Mouse (Mus musculus) cerebellum, postnatal 4 days (tissue): ENCODE results near the gene Ndufa8.

ENCODE experiments used
- DNase-seq, 2 experiments: peaks; one replicate each; pipeline ENCODE4 v3.0.0; 2022; ENCODE audit warnings: low spot score in 2 of 2, mixed read lengths in 1 of 2

The Ndufa8 gene

DNA sequence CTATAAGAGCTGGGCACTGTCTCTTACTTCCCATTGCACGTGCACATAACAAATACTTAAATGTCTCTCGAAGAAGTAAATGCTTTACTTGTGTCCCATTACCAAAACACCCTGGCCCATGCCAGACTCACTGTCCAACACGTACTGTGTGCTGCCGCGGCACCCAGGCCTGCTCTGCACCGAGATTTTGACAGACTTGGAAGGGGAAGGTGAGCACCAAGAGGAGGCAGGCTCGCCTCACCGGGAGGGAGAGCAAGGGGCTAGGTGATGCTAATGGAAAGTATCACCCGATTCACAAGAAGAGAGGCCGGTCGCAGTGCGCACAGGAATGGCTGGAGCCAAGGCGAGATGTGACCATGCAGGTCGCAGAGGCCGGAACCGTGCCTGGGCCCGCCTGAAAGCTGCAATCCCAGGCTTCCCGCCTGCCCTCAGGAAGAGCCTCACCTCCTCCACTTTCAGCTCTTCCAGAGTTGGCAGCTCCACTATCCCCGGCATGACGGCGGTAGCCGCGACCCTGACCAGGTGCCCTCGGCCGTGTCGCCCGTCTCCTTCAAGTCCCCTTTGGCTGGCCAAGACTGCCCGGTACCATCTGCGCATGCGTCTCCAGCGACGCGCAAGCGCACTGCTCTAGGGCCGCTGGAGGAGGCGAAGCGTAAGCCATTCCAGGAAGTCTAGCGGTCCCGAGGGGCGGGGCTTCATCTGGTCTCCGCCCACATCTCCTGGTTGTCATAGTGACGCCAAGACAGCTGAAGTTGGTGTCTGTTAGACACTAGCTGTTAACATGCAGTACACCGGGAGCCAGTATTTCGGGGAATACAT, at the start of gene Ndufa8, which contains the start of gene Morn5:
TSS of gene Ndufa8 (minus strand) at position 659 of the 819 bp plus-strand sequence.
TSS of gene Morn5 (plus strand) at position 711 of the 819 bp plus-strand sequence.
- peak; percentile 99 for DNase-seq

DNA sequence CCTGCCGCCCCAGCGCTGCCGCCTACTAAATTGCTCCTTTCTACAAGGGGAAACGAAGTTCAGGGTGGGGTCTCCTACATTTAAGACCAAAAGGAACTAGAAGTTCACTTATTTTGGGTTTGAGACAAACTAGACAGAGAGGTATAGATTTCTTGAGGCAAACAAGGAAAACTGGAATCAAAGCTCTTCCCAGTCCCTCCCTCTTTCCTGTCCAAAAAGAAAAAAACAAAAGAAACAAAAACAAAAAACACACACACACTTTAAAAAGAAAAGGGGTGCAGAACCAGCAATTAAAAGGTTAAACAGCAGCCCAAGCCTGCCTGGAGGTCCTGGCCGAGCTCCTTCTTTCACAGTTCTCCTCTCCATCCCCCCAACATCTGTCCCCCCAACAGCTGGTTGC, 48.8 kb upstream of the Ndufa8 start:
- no peak for DNase-seq

DNA sequence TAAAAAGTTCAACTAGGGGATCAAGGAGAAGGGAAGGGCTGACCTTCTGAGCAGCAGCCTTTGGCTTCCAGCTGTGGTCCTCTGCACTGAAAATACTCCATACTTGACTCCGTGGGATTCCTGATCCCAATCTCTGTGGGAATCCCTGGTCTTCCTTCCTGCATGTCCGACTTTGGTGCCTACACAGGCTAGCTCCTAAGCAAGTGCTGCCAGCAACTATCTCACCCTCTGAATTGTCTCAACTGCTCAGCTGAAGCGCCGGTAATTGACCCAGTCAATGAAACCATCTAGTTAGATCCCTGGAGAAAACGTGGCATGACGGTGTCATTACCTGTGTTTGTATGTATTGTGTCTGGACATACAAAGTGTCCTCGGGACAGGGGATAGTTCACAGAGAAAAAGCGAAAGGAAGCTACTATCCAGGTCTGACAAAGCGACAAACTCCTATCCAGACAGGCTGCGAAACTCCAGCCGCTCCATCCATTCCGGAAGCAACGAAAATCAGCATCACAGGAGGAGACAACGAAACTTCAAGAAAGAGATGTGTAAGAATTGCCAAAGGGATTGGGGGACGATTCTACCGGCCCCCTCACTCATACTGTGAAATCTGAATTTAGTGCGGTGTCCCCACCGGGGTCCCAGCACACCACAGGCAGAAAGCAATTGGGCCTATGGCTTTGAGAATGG, 48.1 kb upstream of the Ndufa8 start:
- DNase-seq: no peak

DNA sequence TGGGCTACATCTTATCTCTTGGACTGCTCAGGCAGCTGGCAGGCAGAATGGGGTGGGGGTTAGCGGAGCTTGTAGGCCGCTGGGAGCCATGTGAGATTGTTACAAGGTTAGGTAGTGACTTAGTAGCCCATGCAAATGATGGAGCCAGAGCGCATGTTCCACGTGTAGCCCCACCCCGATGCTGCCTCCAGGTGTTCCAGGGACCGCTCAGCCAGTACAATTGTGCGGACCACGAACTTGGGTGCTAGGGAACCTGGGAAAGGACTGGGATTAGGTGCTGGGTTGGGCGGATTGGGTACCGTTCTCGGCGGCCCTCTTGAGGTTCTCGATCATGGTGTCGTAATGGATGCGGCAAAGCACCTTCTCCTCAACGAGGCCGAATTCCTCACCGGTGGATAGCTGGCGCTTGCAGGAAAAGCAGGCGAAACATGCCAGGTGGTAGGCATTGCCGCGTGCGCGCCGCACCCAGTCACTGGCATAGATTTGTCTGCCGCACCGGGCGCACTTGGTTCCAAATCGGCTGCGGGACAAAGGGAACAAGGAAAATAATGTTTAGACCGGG, 44.8 kb upstream of the Ndufa8 start:
- DNase-seq: no peak

DNA sequence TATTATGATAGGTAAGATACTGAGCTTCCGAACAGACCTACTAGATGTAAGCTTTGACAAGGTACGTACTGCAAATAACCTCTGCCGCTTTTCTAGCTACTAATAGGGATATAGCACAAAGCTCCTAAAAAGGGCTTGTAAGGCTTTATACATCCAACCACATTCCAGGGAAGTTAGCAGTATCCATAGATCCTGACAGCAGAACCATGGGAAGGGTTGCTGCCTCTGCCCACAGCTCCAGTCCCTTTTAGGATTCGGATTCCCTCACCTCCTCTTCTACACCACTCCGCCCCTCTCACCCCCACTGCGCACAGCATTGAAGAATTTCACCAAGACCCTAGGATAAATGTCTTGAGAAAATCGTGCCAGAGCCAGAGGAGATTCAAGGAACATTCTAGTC, 44.1 kb upstream of the Ndufa8 start:
- no peak for DNase-seq

DNA sequence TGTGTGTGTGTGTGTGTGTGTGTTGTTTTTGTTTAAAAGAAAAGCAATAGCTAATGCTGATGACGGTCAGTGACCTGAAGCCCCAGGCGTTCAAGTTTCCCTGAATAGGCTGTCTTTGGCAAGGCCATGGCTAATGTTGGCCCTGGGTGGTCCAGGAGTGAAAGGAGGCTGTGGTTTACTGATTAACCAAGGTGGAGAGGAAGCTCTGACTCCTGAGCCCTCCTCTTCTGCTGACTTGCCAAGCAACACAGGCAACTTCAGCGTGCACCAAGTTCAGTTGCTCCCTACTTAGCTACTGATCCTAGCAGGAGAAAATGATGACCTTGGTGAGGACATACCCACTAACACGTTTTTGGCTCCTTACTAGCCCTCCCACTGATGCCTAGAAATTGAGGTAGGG, 43.5 kb upstream of the Ndufa8 start:
- no peak for DNase-seq

DNA sequence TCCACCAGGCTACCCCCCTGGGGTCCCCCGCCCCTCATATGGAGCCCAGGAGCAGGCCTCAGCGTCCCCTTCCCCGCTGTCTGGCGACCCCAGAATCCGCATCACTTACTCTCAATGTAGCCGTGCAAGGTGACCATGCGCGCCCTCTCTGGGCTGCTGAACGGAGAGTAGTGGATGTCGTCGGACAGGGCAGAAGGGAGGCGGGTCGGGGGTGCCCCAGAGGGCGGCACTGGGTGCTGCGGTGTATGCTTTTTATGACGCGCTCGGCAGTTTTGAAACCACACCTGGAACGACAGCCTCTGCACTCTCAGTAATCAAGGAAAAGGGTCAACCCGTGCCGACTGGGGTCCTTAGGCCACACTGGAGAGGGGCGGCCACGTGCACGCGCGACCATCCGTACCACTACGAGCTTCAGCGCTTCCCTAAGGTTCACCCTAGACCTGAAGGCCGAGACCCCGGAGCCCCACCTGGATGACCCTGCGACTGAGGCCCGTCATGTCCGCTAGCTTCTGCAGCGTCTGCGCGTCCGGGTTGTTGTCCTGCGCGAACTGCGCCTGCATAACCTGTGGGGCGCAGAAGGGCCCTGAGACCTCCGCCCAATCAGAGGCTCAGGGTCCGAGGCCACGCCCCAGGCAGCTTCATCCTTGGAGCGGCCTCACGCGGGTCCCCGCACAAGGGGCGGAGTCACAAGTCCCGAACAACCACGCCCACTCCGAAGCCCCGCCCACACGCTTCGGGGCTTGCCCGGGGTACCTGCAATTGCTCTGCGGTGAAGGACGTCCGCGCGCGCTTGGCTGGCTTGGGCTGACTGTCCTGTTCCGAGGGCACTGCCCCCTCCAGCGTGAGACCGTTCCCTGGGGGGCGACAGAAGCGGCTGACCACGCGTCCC, 41.9 kb upstream of the Ndufa8 start:
- DNase-seq: peak in 1 of 2 experiments; percentile 42

DNA sequence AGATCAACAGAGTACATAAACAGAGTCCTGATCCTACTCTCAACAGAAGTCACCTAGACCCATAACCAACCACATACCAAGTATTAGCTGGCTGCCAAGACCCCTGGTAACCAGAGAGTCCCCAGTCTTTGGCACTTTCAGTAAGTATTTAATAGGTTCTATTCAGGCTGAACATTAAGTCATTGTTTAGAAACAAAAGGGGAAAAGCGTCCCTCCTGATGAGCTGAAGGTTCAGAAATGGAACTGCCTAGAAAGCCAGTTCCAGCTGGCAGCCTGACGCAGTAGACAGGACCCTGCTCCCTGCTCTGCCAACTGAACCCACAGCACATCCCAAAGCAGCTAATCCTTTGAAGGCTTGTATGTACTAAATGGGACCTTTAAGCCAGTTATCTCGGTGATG, 40.0 kb upstream of the Ndufa8 start:
- no peak for DNase-seq

DNA sequence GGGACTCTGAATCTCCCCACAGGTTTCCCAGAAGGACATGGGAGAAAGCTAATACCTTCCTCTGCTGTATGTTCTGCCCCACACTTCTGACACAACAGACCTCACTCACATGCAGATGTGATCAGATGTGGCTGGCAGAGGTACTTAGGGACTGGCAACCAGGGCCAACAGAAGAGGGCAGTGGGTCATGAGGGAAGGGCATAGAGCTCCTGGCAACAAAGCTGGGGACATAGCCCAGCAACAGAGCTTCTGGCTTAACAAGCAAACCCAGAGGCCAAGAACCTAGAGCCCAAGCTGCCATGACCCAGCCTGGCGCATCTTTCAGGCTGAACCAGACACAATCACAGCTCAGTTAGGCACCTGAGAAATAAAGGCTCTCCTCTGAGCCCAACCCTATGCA, 35.8 kb upstream of the Ndufa8 start:
- DNase-seq: no peak

DNA sequence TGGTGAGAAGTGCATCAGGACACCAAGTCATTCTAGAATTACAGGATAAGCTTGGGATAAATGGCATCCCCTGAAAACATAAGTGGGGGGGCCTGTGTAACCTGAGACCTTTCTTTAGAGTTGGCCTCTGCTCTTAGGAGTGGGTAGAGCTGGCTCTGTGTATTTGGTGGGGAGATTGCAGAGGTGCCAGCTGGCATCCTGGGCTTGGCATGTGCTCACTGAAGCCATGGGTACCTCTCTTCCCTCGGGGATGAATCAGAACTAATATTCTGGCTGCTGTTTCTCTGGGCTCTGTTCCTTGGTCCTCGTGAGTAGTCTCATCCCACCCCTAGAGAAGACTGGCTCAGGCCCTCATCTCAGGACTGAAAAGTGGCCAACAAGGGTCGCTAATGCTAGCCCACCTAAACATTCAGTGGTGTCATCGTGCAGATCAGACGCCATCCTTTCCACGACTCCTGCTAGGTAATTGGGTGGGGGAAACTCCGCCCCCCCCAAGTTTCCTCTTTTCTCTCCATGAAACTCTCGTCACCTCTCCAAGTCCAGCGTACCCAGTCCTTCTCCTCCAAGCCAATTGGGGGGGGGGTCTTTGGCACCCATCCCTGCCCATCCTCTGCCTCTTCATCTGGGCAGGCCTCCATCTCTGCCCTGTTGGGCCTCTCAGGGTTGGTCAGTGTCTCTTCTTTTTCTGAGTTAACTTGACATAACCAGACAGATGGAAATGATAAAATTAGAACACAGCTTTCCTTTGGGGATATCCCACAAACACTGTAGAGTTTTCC, 33.8 kb upstream of the Ndufa8 start:
- DNase-seq: no peak

DNA sequence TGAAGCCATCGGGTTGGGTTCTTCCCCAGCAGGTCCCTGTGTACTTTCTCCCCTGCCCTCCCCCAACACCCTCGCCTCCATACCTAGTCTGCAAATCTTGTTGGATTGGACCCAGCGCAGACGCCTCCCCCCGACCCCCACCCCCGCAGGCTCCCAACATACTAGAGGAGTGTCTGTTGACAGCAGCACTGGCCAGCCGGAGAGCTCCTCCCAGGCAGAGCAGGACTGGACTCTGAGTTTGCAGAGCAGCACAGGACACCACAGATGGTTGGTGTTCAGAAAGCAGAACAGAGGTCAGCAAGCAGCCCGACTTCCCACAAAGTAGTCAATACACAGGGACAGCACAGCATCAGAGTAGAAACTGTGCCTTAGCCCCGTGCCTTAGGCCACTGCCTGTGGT, 32.2 kb upstream of the Ndufa8 start:
- no peak for DNase-seq

DNA sequence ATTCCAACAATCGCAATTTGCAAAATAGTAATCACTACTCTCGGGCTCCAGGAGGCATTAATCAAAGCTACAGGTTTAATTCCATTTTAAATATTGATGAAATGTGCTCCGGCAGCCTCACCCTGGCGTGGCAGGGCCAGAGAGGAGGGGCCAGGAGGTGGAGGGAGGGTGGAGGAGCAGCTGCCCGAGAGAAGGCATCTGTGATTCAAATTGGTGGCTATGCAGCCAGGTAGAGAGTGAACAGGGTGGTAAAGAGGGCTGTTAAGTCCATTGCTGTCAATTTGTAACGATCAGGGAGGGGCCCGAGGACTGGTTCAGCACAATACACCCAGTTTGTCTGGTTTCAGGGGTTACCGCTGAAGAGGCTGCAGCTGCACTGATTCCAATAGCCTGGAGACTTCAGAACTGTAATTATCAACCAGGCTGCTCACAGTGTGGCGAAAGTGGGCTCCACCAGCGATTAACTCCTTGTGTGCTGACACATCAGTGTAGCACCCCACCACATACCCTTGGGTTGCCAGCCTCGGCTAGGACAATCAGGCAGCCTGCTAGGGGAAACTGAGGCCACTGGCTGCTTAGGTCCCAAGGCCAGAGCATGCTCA, 28.1 kb upstream of the Ndufa8 start:
- no peak for DNase-seq

DNA sequence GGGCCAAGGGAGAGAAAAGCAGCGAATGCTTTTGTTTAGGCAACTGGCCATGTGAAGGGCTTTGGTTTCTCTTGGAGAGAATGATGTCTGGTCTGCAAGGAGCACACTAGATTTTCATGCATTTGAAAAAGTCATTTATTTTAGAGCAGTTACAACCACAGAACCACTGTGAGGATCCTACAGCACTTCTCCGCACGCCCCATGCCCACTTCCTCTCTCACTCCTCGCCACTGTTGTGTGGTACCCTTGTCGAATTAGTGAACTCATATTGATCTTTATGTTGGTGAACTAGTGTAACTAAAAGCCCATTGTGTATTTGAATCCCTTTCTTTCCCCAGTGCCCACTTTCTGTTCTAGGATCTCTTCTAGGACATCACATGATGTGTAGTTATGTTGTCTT, 26.0 kb upstream of the Ndufa8 start:
- DNase-seq: no peak

DNA sequence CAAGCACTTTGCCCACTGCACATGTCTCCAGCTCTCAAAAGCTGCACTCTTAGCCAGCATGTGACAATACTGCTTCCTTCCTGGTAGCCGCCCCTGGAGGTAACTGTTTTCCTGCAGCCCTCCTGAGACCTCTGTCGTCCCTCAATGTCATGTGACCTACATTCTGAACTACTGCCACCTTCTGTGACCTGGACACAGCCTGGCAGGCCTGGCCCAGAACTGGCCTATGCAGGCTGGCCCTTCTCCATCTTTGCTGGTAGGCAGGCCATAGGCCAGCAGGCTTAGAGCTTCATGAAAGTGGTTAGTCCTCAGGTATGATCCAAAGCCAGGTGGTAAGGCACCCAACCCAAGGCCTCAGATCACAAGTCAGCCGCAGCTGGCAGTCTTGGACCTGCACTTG, 24.6 kb upstream of the Ndufa8 start:
- DNase-seq: no peak

DNA sequence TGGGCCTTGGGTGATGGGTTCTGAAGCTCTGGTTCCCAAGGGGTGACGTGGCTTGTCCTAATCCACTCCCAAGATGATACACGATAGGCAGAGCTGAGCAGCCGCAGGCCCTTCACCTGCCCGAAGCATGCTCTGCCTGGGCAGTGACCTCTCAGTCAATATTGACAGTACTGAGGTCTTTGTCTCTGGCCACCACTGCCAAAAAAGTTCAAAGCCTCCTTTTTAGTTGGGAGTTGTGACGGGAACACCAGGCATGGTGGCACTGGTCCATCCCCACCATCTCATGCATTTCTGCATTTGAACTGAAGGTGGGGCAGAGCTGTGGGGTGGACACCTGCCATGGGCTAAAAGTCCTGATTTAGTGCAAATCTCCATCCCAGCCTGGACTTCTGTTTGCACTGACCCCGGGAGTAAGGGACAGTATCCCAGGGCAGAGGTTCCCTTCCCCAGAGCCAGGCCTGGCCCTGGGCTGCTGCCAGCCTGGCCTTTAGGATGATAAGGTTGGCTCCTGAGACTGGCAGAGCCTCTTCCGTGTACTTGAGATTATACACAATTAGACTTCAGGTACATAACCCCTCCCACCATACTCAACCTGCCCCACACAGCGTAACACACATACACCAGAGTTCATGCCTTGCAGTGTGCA, 22.6 kb upstream of the Ndufa8 start:
- no peak for DNase-seq

DNA sequence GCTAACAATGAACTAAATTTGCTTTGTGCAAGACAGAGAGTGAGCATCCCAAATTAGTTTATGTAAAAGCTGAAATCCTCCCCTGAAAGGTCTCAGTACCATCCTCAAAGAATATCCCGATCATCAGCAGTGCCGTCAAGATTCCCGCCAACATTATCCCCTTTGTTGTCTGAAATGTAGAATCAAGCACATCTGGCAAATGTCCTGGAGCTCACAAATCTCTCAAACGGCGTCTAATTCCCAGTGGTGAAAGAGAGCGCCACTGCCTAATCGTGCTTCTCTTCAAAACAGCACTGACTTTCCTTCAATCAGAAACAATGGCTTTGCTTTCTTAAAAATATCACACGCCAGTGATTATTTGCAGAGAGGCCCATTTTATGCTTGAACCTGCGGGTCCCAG, 17.9 kb upstream of the Ndufa8 start:
- DNase-seq: no peak

DNA sequence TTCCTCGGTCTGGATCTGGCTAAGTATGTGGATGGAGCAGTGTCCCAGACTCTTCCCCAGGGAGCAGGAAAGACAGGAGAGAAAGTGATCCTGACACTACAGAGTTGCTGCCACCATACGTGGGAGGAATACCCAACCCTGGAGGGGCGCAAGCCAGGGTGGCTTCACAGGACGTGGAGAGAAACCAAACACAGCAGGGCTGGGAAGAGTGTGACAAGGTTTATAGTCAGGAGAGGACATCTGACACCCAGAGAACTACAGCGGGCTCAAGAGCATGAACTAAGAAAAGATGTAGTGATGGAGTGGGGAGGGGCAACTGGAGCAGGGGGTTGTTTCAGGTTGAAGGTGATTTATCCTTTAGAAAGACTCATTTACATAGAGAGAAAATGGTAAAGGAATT, 12.2 kb upstream of the Ndufa8 start:
- no peak for DNase-seq

DNA sequence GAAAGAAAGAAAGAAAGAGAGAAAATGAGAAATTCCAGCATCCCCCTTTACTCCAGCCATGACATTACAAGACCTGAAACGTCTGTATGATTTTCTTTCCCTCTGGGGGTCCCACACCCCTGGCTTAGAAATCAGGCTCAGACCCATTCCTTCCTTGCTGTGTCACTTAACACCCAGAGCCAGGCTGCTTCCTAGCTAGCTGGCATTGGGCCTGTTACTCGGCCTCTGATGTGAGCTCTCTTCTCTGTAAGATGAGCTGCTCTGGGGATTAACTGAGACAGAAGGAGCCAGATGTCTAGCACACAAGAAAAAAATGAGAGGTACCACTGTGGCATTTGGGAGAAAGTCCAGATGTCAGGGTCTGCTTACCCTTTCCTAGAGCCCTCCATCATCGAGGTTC, 7.0 kb upstream of the Ndufa8 start:
- DNase-seq: no peak

DNA sequence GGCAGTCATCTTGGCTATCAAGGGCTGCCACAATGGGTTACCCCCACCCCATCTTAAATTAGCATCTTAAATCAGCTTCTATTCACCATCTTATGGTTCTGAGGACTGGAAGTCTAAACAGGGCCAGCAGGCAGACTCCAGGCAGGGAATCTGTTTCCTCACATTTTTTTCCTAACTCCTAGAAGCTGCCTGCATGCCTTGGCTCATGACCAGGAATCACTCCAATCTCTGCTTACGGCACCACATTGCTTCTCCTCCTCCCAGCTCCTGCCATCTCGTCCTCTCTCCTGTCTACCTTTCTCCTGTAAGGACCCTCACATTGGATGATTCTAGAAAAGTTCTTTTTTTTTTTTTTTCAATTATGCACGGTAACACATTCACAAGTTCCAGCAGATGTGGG, 4.0 kb upstream of the Ndufa8 start:
- DNase-seq: no peak

DNA sequence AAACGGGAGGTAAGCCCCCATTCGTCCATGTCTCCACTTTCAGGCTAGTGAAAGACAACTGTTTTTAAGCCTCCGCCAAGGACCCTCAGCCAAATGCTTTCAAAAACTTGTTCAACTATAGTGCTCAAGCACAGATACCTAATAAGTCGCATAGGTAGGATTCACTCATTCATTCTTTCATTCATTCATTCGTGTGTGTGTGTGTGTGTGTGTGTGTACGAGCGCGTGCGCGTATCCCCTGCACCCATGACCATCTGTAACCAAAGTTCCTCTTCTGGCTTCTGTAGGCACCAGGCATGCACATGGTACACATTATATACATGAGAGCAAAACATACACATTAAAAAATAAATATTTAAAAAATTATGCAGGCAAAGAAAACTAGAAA, 355 bp upstream of the Ndufa8 start:
- no peak for DNase-seq
